Mouse (Mus musculus): ENCODE data around the gene Armc7.

- no peak for TF ChIP-seq TAL1 (IDR thresholded peaks at IDR 0.05; ENCODE audit: low read length)
- no peak for TF ChIP-seq GATA1 (IDR thresholded peaks at IDR 0.05; ENCODE audit: low read length)
These were observed 1.7 kb upstream of the Armc7 start for GRCm38 (mm10) chr11:115473626-115474275.
